Mouse (Mus musculus): Measurements from ENCODE around the gene Gm853.

- no peak for TF ChIP-seq POLR2A (IDR thresholded peaks at IDR 0.05; ENCODE audit: insufficient read depth, low read depth, low read length)
- no peak for TF ChIP-seq CTCF (IDR thresholded peaks at IDR 0.05; ENCODE audit: insufficient read depth, low read depth, low read length)
Observed at GRCm38 (mm10) chr4:130195924-130196323, 26.3 kb downstream of the Gm853 start.
